Mouse (Mus musculus): Measurements from ENCODE around the gene Olfr1349. TPM values are rescaled to one million over a fixed set of nuclear protein-coding genes. Genes with fewer than 3 reads are reported as not detected.

Gene Olfr1349
- polyA plus RNA-seq, 1 experiment from 2014 or later, result not detected

DNA sequence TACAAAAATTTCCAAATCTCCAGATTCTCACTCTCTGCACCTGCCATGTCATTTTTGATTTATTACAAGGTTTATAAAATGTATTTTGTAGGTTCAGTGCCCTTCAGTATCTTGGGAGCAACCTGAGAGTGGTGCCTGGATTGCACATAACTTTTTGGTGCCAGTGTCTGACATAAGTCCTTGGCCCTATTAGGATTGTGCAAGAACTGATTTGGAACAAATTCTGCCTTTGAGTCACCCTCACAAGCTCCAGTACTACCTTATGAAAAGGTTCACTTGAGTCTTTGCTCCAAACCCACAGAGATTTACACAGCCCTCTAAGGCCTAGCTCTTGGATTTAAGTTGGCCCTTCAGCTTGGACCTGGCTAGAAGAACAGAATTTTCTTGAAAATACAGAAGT is 55.8 kb downstream of the Olfr1349 start, which contains the start of gene Olfr1346:
Olfr1346 (plus strand) TSS at position 151 of the 400 bp plus-strand sequence.
- H3K9ac ChIP-seq (ENCODE audit: low read depth, low read length), result no peak within 1 kb of the TSS
- H3K27me3 ChIP-seq (ENCODE audit: control insufficient read depth, insufficient read depth, low read depth, low read length), result no peaks in the 10 kb centered on the region
- no peaks in the 10 kb centered on the region for H3K4me1 ChIP-seq (ENCODE audit: control insufficient read depth, insufficient read depth, low read length)
- no peak within 1 kb of the TSS for H3K27ac ChIP-seq (ENCODE audit: low read length)
- no peaks in the 10 kb centered on the region for H3K36me3 ChIP-seq (ENCODE audit: control insufficient read depth, insufficient read depth, low read length)
- ATAC-seq, result no peak
- H3K9me3 ChIP-seq (replicated peaks; ENCODE audit: control insufficient read depth, low read length, poor library complexity, severe bottlenecking), result no peaks in the 10 kb centered on the region
- no peak within 1 kb of the TSS for H3K4me2 ChIP-seq (ENCODE audit: low read length)
- no peak within 1 kb of the TSS for H3K4me3 ChIP-seq (ENCODE audit: low read depth, low read length)

Other genes starting within 250 kb of the Olfr1349 start
- 14.9 and 17.7 TPM in 2 replicates for gene Zfp667, start 236.4 kb downstream of the Olfr1349 start, polyA plus RNA-seq (2015; fragmentation: Nextera tagmentation; extraction: Ambion mirVana)
- gene Zfp583, start 191.7 kb downstream of the Olfr1349 start, polyA plus RNA-seq (2015; fragmentation: Nextera tagmentation; extraction: Ambion mirVana), result 16.9 and 17.4 TPM in 2 replicates
- gene Gm3854, start 179.2 kb downstream of the Olfr1349 start, polyA plus RNA-seq (2015; fragmentation: Nextera tagmentation; extraction: Ambion mirVana), result 8.6 TPM in 2 replicates
- 7.3 and 7.9 TPM in 2 replicates for gene Zfp78, start 159.7 kb downstream of the Olfr1349 start, polyA plus RNA-seq (2015; fragmentation: Nextera tagmentation; extraction: Ambion mirVana)
- gene Zfp28, start 139.7 kb downstream of the Olfr1349 start, polyA plus RNA-seq (2015; fragmentation: Nextera tagmentation; extraction: Ambion mirVana), result 13.1 and 17.2 TPM in 2 replicates
- gene Smim17, start 124.2 kb downstream of the Olfr1349 start, polyA plus RNA-seq (2015; fragmentation: Nextera tagmentation; extraction: Ambion mirVana), result 5.8 and 7.7 TPM in 2 replicates
- gene Gm20715, start 112.7 kb downstream of the Olfr1349 start, polyA plus RNA-seq (2015; fragmentation: Nextera tagmentation; extraction: Ambion mirVana), result 0.05 TPM in 1 of 2 replicates, not detected in the other
- 0.33 and 0.42 TPM in 2 replicates for gene Olfr1344, start 84.3 kb downstream of the Olfr1349 start, polyA plus RNA-seq (2015; fragmentation: Nextera tagmentation; extraction: Ambion mirVana)
- gene Olfr1336, start 66.8 kb downstream of the Olfr1349 start, polyA plus RNA-seq (2015; fragmentation: Nextera tagmentation; extraction: Ambion mirVana), result not detected in 2 replicates
- gene Olfr1346, start 55.8 kb downstream of the Olfr1349 start, polyA plus RNA-seq (2015; fragmentation: Nextera tagmentation; extraction: Ambion mirVana), result not detected in 2 replicates
- not detected in 2 replicates for gene Olfr5, start 36.0 kb downstream of the Olfr1349 start, polyA plus RNA-seq (2015; fragmentation: Nextera tagmentation; extraction: Ambion mirVana)
- not detected in 2 replicates for gene Olfr1347, start 23.2 kb downstream of the Olfr1349 start, polyA plus RNA-seq (2015; fragmentation: Nextera tagmentation; extraction: Ambion mirVana)
- not detected in 2 replicates for gene Olfr1348, start 14.2 kb downstream of the Olfr1349 start, polyA plus RNA-seq (2015; fragmentation: Nextera tagmentation; extraction: Ambion mirVana)
- not detected in 2 replicates for gene Olfr1350, start 41.9 kb upstream of the Olfr1349 start, polyA plus RNA-seq (2015; fragmentation: Nextera tagmentation; extraction: Ambion mirVana)
- gene Zim1, start 173.5 kb upstream of the Olfr1349 start, polyA plus RNA-seq (2015; fragmentation: Nextera tagmentation; extraction: Ambion mirVana), result 7.6 and 8.4 TPM in 2 replicates
- gene Peg3, start 207.5 kb upstream of the Olfr1349 start, polyA plus RNA-seq (2015; fragmentation: Nextera tagmentation; extraction: Ambion mirVana), result 103 and 117 TPM in 2 replicates
- gene Usp29, start 207.6 kb upstream of the Olfr1349 start, polyA plus RNA-seq (2015; fragmentation: Nextera tagmentation; extraction: Ambion mirVana), result 35.8 and 39.8 TPM in 2 replicates

Data from midbrain, embryonic 16.5 days (tissue).